Mouse (Mus musculus): ENCODE measurements around the gene Myo3b. TPM values are rescaled to one million over a fixed set of nuclear protein-coding genes. Genes with fewer than 3 reads are reported as not detected.

Myo3b gene
- total RNA-seq, 1 experiment from 2014 or later = 1.5 TPM

- ATAC-seq (replicated peaks in 1 of 2; ENCODE audit: insufficient read depth in 1 of 2, low FRiP score in 2 of 2, low TSS enrichment in 1 of 2, low read depth in 1 of 2, poor library complexity in 2 of 2, severe bottlenecking in 2 of 2) = no peak
Measured at GRCm38 (mm10) chr2:70419336-70419735, 380.4 kb downstream of the Myo3b start.

- ATAC-seq (replicated peaks in 1 of 2; ENCODE audit: insufficient read depth in 1 of 2, low FRiP score in 2 of 2, low TSS enrichment in 1 of 2, low read depth in 1 of 2, poor library complexity in 2 of 2, severe bottlenecking in 2 of 2) = no peak
Measured at GRCm38 (mm10) chr2:70421144-70421874, 382.4 kb downstream of the Myo3b start.

- ATAC-seq (replicated peaks in 1 of 2; ENCODE audit: insufficient read depth in 1 of 2, low FRiP score in 2 of 2, low TSS enrichment in 1 of 2, low read depth in 1 of 2, poor library complexity in 2 of 2, severe bottlenecking in 2 of 2) = no peak
Measured at GRCm38 (mm10) chr2:70425611-70426010, 386.7 kb downstream of the Myo3b start.

- no peak for ATAC-seq (replicated peaks in 1 of 2; ENCODE audit: insufficient read depth in 1 of 2, low FRiP score in 2 of 2, low TSS enrichment in 1 of 2, low read depth in 1 of 2, poor library complexity in 2 of 2, severe bottlenecking in 2 of 2)
Measured at GRCm38 (mm10) chr2:70443035-70443434, 404.1 kb downstream of the Myo3b start.

- ATAC-seq (replicated peaks in 1 of 2; ENCODE audit: insufficient read depth in 1 of 2, low FRiP score in 2 of 2, low TSS enrichment in 1 of 2, low read depth in 1 of 2, poor library complexity in 2 of 2, severe bottlenecking in 2 of 2) = no peak
Measured at GRCm38 (mm10) chr2:70444141-70444540, 405.2 kb downstream of the Myo3b start.

GRCm38 (mm10) chr2:70456205-70456604 lies 417.3 kb downstream of the Myo3b start:
- ATAC-seq (replicated peaks in 1 of 2; ENCODE audit: insufficient read depth in 1 of 2, low FRiP score in 2 of 2, low TSS enrichment in 1 of 2, low read depth in 1 of 2, poor library complexity in 2 of 2, severe bottlenecking in 2 of 2) = no peak

- peak; percentile 51 to 71; a peak in 3 of 4 replicates for ATAC-seq (replicated peaks in 1 of 2; ENCODE audit: insufficient read depth in 1 of 2, low FRiP score in 2 of 2, low TSS enrichment in 1 of 2, low read depth in 1 of 2, poor library complexity in 2 of 2, severe bottlenecking in 2 of 2)
Measured at GRCm38 (mm10) chr2:70463606-70464005, 424.7 kb downstream of the Myo3b start.

GRCm38 (mm10) chr2:70471136-70471535 lies 432.2 kb downstream of the Myo3b start:
- no peak for ATAC-seq (replicated peaks in 1 of 2; ENCODE audit: insufficient read depth in 1 of 2, low FRiP score in 2 of 2, low TSS enrichment in 1 of 2, low read depth in 1 of 2, poor library complexity in 2 of 2, severe bottlenecking in 2 of 2)

GRCm38 (mm10) chr2:70471861-70472620 lies 433.1 kb downstream of the Myo3b start:
- no peak for ATAC-seq (replicated peaks in 1 of 2; ENCODE audit: insufficient read depth in 1 of 2, low FRiP score in 2 of 2, low TSS enrichment in 1 of 2, low read depth in 1 of 2, poor library complexity in 2 of 2, severe bottlenecking in 2 of 2)

Other genes with a start within 250 kb of the Myo3b start
- gene Ccdc173, start 249.6 kb upstream of the Myo3b start, total RNA-seq (2017) = 4.5 and 8.9 TPM in 2 replicates
- gene Phospho2, start 249.5 kb upstream of the Myo3b start, total RNA-seq (2017) = 30.1 and 35.8 TPM in 2 replicates
- 23.3 and 36.3 TPM in 2 replicates for gene Klhl23, start 217.2 kb upstream of the Myo3b start, total RNA-seq (2017)
- gene Ssb, start 177.6 kb upstream of the Myo3b start, total RNA-seq (2017) = 543 and 668 TPM in 2 replicates
- 36.4 and 42.1 TPM in 2 replicates for gene Mettl5, start 153.5 kb upstream of the Myo3b start, total RNA-seq (2017)
- gene Ubr3, start 141.9 kb upstream of the Myo3b start, total RNA-seq (2017) = 55.3 and 62.1 TPM in 2 replicates